Mouse (Mus musculus) forelimb bud, embryonic 11.5 days (tissue): ENCODE measurements around the gene Rbpjl.

Experiments used
- DNase-seq: peaks from one replicate; pipeline ENCODE4 v3.0.0-alpha.2; 2012; ENCODE audit warnings: low read depth, low spot score

Gene Rbpjl

DNA sequence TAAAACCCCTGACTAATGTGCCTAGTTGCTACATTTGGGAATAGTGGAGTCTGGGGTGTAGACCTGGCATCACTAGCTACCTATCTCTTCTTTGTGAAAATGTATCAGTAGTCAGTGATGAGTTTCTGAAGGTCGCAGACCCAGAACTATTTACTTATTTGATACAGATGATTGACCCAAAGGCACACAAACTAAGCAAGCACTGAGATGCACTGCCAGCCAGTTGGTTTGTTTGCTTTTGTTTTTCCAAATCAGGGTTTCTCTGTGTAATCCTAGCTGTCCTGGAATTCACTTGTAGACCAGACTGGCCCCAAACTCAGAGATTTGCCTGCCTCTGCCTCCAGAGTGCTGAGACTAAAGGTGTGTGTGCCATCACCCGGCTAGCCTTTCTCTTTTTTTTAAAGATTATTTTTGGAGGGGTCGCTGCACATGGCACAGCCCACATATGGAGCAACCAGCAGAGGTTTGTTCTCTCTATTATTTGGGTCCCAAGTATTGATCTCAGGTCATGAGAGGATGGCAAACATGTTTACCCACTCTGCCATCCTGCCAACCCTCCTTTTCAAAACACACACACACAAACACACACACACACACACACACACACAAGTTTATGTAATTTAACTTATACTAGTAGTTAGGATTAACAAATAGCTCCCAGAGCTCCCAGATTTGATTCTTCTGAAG, 42.6 kb downstream of the Rbpjl start:
- no peak for DNase-seq

- DNase-seq, result no peak
Observed at GRCm38 (mm10) chr2:164446086-164446469, 43.1 kb downstream of the Rbpjl start.

DNA sequence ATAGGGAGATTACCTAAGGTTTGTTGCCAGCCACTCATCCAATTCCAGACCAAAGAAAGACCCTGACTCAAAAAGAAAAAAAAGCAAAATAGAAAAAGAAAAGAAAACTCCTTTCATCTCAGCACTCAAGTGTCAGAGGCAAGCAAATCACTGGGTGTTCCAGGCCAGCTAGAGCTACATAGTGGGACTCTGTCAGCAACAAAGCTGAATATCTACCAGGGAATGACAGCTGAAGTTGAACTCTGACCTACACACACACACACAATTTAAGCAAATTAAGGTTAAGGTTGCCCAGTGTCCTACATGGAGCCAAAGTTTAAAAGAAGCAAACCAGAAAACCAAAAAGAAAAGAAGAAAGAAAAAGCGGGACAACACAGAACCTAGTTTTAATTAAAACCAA, 45.2 kb downstream of the Rbpjl start:
- no peak for DNase-seq

DNA sequence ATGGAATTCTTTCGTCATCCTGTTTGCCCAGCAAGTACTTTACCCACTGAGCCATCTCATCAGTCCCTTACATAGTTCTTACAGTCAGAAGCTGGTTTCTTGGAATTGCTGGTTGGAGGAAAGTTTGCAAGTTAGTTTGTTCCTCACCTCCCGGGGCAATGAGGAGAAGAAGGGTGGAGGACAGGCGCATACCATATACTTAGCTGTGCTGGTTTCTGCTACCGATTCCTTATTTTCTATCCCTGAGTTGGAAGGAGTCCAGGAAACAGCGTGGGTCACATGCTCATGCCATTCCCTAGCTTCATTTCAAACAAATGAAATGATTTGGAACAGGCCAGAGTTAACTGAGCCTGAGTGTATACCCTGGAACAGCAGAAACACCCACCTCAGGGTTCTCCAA, 46.0 kb downstream of the Rbpjl start:
- no peak for DNase-seq

DNA sequence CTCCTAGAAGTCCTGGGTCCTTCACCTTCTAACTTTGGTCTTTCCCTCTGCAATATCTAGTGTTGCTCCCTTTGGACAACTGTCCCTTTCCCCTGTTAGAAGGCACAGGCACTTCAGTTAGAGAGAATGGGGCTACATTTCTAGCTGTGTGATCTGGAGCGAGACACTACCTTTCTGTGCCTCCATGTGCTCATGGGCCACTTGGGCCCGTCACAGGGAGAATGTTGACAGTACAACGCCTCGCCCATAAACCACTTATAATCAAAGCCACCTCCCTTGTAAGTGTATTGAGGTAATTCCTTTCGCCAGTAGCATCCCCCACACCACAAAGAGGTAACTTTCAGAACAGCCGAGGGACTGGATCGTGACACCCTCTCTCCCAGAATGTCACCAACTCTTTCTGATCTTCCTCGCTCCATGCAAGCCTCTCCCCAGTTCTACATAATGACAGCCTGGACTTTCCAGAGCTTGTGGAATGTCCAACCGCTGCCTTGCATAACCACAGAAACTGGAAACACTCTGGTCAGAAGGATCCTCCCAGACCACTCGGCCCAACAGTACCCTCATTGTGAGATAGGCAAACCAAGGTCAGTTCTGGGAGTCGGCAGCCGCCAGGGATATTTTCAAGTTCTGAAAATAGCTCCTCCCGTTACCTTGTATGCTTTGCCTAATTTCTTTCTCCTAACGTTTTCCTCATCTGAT, 46.6 kb downstream of the Rbpjl start:
- no peak for DNase-seq

GRCm38 (mm10) chr2:164452000-164452676, 49.2 kb downstream of the Rbpjl start:
- peak; percentile 80 for DNase-seq

- no peak for DNase-seq
Observed at GRCm38 (mm10) chr2:164453047-164453757, 50.3 kb downstream of the Rbpjl start.

DNA sequence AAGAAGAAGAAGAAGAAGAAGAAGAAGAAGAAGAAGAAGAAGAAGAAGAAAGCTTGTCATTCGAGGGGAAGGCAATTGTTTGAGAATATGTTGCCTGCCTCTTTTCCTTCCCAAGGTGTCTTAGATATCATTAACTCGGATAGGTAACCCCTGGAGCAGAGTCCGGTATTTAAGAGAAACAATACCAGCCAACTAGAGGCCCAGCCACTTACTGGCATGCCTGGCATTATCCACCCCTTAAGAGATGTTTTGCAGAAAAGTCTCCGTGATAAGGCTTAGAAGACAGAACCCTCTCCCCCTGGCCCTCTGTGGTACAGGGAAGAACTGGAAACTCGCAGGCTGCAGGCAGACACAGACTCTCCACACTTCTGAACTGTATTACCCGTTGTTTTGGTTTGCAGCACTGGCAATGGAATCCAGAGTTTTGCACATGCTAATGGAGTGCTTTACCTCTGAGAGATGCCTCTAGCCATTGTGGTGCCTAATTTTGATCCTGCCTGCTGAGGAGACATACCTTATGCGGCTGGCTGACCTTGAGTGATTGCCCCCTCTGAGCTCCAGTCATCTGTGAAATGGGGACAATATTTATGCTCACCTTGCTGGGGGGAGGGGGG, 51.1 kb downstream of the Rbpjl start:
- no peak for DNase-seq

- no peak for DNase-seq
Observed at GRCm38 (mm10) chr2:164454846-164455245, 51.9 kb downstream of the Rbpjl start.

DNA sequence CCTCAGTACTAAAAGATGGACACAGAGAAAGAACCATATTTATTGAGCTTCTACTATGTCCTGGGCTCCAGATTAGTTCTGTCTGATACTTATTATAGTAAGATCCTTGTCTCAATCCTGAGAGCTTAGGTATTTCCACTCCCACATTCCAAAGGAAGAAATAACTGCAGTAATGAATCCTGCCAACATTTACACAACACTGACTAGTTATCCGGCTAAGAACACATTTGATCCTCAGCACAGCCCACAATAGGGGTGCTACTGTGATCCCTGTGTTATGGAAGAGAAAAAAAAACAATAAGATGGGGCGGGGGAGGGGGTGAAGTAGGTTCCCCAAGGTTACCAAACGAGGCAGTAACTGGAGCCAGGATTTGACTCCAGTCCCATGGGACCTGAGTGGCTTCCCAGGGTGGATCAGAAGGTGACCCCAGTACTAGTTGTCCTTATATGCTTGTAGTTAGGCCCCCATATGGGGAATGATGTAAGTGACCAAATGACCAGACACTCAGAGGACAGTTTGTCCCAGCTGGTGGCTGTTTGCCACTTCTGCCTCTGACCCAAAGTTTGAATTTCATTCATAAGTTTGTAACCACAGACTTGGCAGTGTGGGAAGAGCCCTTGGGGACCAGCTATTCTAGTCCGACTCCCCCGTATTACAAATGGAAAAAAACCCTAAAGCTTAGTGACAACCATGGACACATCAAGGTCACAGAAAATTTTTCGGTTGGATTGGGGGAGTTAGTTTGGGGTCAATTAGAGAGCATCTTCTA, 52.7 kb downstream of the Rbpjl start:
- DNase-seq, result no peak

GRCm38 (mm10) chr2:164456413-164456812, 53.5 kb downstream of the Rbpjl start:
- no peak for DNase-seq

DNA sequence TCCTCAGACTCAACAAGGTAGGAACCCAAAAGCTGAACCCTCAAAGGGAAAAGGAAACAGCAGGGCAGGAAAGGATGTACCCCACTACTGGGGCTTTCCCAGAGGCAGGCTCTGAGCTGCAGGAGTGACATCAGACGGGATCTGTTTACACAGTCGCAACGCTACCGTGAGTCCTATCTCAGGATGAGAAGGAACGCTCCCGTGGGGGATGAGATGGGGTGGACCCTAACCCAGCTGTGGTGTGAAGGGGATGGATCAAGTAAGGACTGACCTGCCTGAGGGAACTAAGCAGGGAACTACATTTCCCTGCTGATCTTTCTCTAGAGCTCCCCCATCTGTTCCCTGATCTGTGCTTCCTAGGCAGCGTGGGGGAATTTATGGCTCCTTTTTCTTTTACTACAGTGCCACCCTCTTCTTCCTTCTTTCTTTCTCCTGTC, 53.9 kb downstream of the Rbpjl start, which contains the start of gene Sys1:
TSS of gene Sys1 (plus strand) at position 101 of the 437 bp plus-strand sequence.
- no peak for DNase-seq

GRCm38 (mm10) chr2:164457942-164458341, 55.0 kb downstream of the Rbpjl start:
- no peak for DNase-seq

GRCm38 (mm10) chr2:164458535-164458934, 55.6 kb downstream of the Rbpjl start:
- DNase-seq, result no peak

DNA sequence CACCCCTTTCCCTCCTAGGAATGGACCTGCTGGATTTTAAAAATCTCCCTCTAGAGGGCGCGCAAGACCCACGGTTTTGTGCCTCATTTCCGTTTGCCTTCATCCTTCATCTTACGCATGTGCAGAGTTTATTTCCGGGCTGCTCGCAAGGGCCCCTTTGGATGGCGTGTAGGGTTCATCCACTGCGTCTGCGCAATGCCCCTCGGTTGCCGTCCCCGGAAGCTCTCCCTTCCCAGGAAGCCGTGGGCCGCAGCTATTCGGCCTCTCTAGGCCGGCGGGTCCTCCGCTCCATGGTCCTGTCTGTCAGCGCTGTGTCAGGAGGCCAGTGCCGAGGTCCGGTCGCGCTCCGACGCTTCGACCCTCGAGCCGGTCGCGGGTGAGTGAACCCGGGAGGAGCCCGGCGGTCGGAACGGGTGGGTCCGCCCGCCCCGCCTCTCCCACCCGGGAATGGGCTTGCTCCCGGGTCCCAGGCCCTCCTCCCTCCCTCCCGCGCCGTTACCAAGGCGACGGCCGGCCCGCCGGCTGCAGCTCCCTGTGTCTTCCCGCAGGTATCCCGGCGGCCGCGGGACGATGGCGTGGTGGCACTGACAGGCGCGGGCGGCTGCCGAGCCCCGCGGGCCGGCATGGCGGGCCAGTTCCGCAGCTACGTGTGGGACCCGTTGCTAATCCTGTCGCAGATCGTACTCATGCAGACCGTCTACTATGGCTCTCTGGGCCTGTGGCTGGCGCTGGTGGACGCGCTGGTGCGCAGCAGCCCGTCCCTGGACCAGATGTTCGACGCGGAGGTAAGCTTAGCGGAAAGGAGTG, 58.0 kb downstream of the Rbpjl start, which contains the start of gene Gm20458:
TSS of gene Gm20458 (plus strand) at position 223 of the 807 bp plus-strand sequence.
- DNase-seq, result peak; percentile 98
